Mouse (Mus musculus) 416B (cell line): ENCODE measurements around the gene Zbtb16.

Experiments used
- DNase-seq: peaks from one replicate; pipeline ENCODE4 v3.0.0; 2011; ENCODE audit warnings: low read depth

Gene Zbtb16

GRCm38 (mm10) chr9:48826377-48826889 lies 9.6 kb downstream of the Zbtb16 start:
- peak; percentile 70 for DNase-seq

GRCm38 (mm10) chr9:48824533-48825130 lies 11.4 kb downstream of the Zbtb16 start:
- DNase-seq = no peak

- DNase-seq = no peak
These were observed 12.2 kb downstream of the Zbtb16 start for GRCm38 (mm10) chr9:48823851-48824250.

- DNase-seq = no peak
These were observed 12.7 kb downstream of the Zbtb16 start for GRCm38 (mm10) chr9:48823319-48823705.

- DNase-seq = peak; percentile 61
These were observed 13.3 kb downstream of the Zbtb16 start for GRCm38 (mm10) chr9:48822586-48823318.

GRCm38 (mm10) chr9:48821916-48822585 lies 14.0 kb downstream of the Zbtb16 start:
- DNase-seq = no peak

GRCm38 (mm10) chr9:48821431-48821830 lies 14.6 kb downstream of the Zbtb16 start:
- DNase-seq = peak; percentile 57

GRCm38 (mm10) chr9:48820791-48821190 lies 15.2 kb downstream of the Zbtb16 start:
- DNase-seq = no peak

- DNase-seq = peak; percentile 47
These were observed 16.3 kb downstream of the Zbtb16 start for GRCm38 (mm10) chr9:48819695-48820094.

GRCm38 (mm10) chr9:48819137-48819536 lies 16.9 kb downstream of the Zbtb16 start:
- DNase-seq = no peak

GRCm38 (mm10) chr9:48817907-48818306 lies 18.1 kb downstream of the Zbtb16 start:
- DNase-seq = no peak

- peak; percentile 92 for DNase-seq
These were observed 18.6 kb downstream of the Zbtb16 start for GRCm38 (mm10) chr9:48817399-48817793.

- no peak for DNase-seq
These were observed 19.2 kb downstream of the Zbtb16 start for GRCm38 (mm10) chr9:48816678-48817398.

GRCm38 (mm10) chr9:48816157-48816556 lies 19.9 kb downstream of the Zbtb16 start:
- peak; percentile 70 for DNase-seq

- no peak for DNase-seq
These were observed 21.0 kb downstream of the Zbtb16 start for GRCm38 (mm10) chr9:48814881-48815495.

- peak; percentile 98 for DNase-seq
These were observed 21.8 kb downstream of the Zbtb16 start for GRCm38 (mm10) chr9:48813960-48814880.

GRCm38 (mm10) chr9:48812352-48812751 lies 23.7 kb downstream of the Zbtb16 start:
- DNase-seq = peak; percentile 31

- DNase-seq = peak; percentile 37
These were observed 29.4 kb downstream of the Zbtb16 start for GRCm38 (mm10) chr9:48806591-48806990.

GRCm38 (mm10) chr9:48805850-48806249 lies 30.2 kb downstream of the Zbtb16 start:
- DNase-seq = peak; percentile 56

- DNase-seq = peak; percentile 73
These were observed 31.5 kb downstream of the Zbtb16 start for GRCm38 (mm10) chr9:48804509-48804908.
